Mouse (Mus musculus) embryonic facial prominence, embryonic 15.5 days (tissue): ENCODE results near the gene BC107364. TPM values are rescaled to one million over a fixed set of nuclear protein-coding genes. Genes with fewer than 3 reads are reported as not detected.

Experiments used
- polyA plus RNA-seq: library from polyadenylated mRNA; unstranded; fragments of >200 nt; fragmentation: Nextera tagmentation; extraction: Ambion mirVana; gene quantifications from 2 replicates; pipeline ENCODE4 v1.2.1, GENCODE M21; 2015

BC107364 gene
- polyA plus RNA-seq, 1 experiment from 2014 or later: 0.31 TPM

Other genes with a start within 250 kb of the BC107364 start
- 50.9 and 52.6 TPM in 2 replicates for gene Bola1, start 232.6 kb downstream of the BC107364 start, polyA plus RNA-seq
- gene Hist2h2ab, start 232.4 kb downstream of the BC107364 start, polyA plus RNA-seq: not detected in 2 replicates
- gene Hist2h2ac, start 231.4 kb downstream of the BC107364 start, polyA plus RNA-seq: 5.8 and 10.1 TPM in 2 replicates
- 9.8 and 13.5 TPM in 2 replicates for gene Hist2h2be, start 231.2 kb downstream of the BC107364 start, polyA plus RNA-seq
- 4.7 and 5.7 TPM in 2 replicates for gene Hist2h3c2, start 213.2 kb downstream of the BC107364 start, polyA plus RNA-seq
- 76.7 and 79.1 TPM in 2 replicates for gene Hist2h2aa2, start 212.0 kb downstream of the BC107364 start, polyA plus RNA-seq
- 25.9 and 30.4 TPM in 2 replicates for gene Hist2h2aa1, start 206.8 kb downstream of the BC107364 start, polyA plus RNA-seq
- 1.6 TPM in 1 of 2 replicates, not detected in the other for gene Hist2h3c1, start 205.6 kb downstream of the BC107364 start, polyA plus RNA-seq
- gene Hist2h4, start 189.0 kb downstream of the BC107364 start, polyA plus RNA-seq: 8.7 and 11.5 TPM in 2 replicates
- gene Hist2h3b, start 183.7 kb downstream of the BC107364 start, polyA plus RNA-seq: 36.0 and 51.5 TPM in 2 replicates
- 7.0 and 8.6 TPM in 2 replicates for gene Hist2h2bb, start 182.6 kb downstream of the BC107364 start, polyA plus RNA-seq
- gene Fcgr1, start 158.3 kb downstream of the BC107364 start, polyA plus RNA-seq: 2.2 and 4.4 TPM in 2 replicates
- gene Hfe2, start 72.9 kb upstream of the BC107364 start, polyA plus RNA-seq: 12.4 and 16.1 TPM in 2 replicates
- gene Txnip, start 105.7 kb upstream of the BC107364 start, polyA plus RNA-seq: 179 and 184 TPM in 2 replicates
- 1.5 and 2.0 TPM in 2 replicates for gene Gm16253, start 124.7 kb upstream of the BC107364 start, polyA plus RNA-seq
- gene Polr3gl, start 141.9 kb upstream of the BC107364 start, polyA plus RNA-seq: 43.6 and 48.5 TPM in 2 replicates
- 2.2 and 3.0 TPM in 2 replicates for gene Ankrd34a, start 144.3 kb upstream of the BC107364 start, polyA plus RNA-seq
- 8.7 and 10.1 TPM in 2 replicates for gene Lix1l, start 148.8 kb upstream of the BC107364 start, polyA plus RNA-seq
- gene Rbm8a, start 177.6 kb upstream of the BC107364 start, polyA plus RNA-seq: 119 and 121 TPM in 2 replicates
- 54.7 and 58.7 TPM in 2 replicates for gene Pex11b, start 183.1 kb upstream of the BC107364 start, polyA plus RNA-seq
- 0.43 and 0.45 TPM in 2 replicates for gene Gm42957, start 183.2 kb upstream of the BC107364 start, polyA plus RNA-seq
- gene Itga10, start 193.3 kb upstream of the BC107364 start, polyA plus RNA-seq: 6.3 and 6.9 TPM in 2 replicates
- gene Ankrd35, start 217.8 kb upstream of the BC107364 start, polyA plus RNA-seq: 10.2 TPM in 2 replicates
- gene Pias3, start 244.1 kb upstream of the BC107364 start, polyA plus RNA-seq: 65.4 and 74.1 TPM in 2 replicates